Mouse (Mus musculus): ENCODE measurements at regions not wholly inside any gene's neighbourhood (a gene's known extent, or its start where the extent isn't known, plus 50 kb on each side); places are given as distances from the start of the nearest gene placed in this dataset.

DNA sequence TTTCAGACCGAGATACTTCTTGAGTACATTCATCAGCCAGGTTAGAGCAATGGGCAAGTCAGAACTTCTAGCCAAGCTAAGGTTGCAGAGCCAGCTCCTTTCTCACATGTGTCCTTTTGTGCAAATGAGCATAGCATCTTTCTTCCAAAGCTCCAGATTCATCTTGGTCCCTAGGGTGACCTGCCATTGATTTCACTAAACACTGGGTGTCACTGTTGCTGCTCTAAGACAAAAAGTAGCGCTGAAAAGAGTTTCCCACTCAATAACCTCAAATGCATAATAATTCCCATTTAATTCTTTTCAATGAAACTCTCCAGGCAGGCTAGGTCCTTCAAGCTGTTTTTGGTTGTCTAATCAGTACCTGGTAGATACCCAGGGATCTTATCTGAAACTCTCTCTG is 688.6 kb upstream of the BB014433 start:
- TF ChIP-seq POLR2A (IDR thresholded peaks at IDR 0.05; ENCODE audit: insufficient read length, low read depth) (no peak), MYOD1 (IDR thresholded peaks at IDR 0.05; ENCODE audit: control insufficient read depth in 1 of 3, insufficient read length in 2 of 3, low read depth in 2 of 3) (no peak), POLR2AphosphoS2 (IDR thresholded peaks at IDR 0.05; ENCODE audit: insufficient read length, low read depth) (no peak), TCF12 (IDR thresholded peaks at IDR 0.05; ENCODE audit: insufficient read depth, poor library complexity, severe bottlenecking) (no peak)
